Mouse (Mus musculus) C2C12 (cell line): ENCODE measurements at regions not wholly inside any gene's neighbourhood (a gene's known extent, or its start where the extent isn't known, plus 50 kb on each side); places are given as distances from the start of the nearest gene placed in this dataset.

Source experiments
- H3K27me3 ChIP-seq: one replicate; pipeline ENCODE4 v1.6.1; 2011; ENCODE audit not compliant: control insufficient read depth, insufficient read depth, insufficient read length
- H3K36me3 ChIP-seq: one replicate; pipeline ENCODE4 v1.6.1; 2011; ENCODE audit not compliant: control insufficient read depth, insufficient read depth
- H3K4me3 ChIP-seq: one replicate; pipeline ENCODE4 v1.5.1; 2011; ENCODE audit warnings: mild to moderate bottlenecking, control low read depth; ENCODE audit not compliant: poor library complexity, insufficient read depth, severe bottlenecking
- H3K79me2 ChIP-seq: one replicate; pipeline ENCODE4 v1.6.1; 2011; ENCODE audit not compliant: control insufficient read depth, insufficient read depth
- H3K79me3 ChIP-seq: one replicate; pipeline ENCODE4 v1.6.1; 2011; ENCODE audit warnings: low read depth, control low read depth
- H3ac ChIP-seq: one replicate; pipeline ENCODE3; 2011; ENCODE audit warnings: low read depth; ENCODE audit not compliant: control insufficient read depth, insufficient read length
- CEBPB ChIP-seq: IDR thresholded peaks from one replicate; pipeline ENCODE4 v1.6.1; 2011; ENCODE audit warnings: low read depth, mild to moderate bottlenecking, control low read depth, moderate library complexity
- CTCF ChIP-seq: IDR thresholded peaks from one replicate; pipeline ENCODE4 v1.5.1; 2011; ENCODE audit not compliant: control insufficient read depth, insufficient read depth, insufficient read length
- FOSL1 ChIP-seq: IDR thresholded peaks from one replicate; pipeline ENCODE4 v1.8.0; 2011; ENCODE audit warnings: mild to moderate bottlenecking, low read length; ENCODE audit not compliant: poor library complexity, insufficient read depth, severe bottlenecking
- MAX ChIP-seq: IDR thresholded peaks from one replicate; pipeline ENCODE4 v1.6.1; 2011; ENCODE audit warnings: mild to moderate bottlenecking, control low read depth
- MYOD1 ChIP-seq: IDR thresholded peaks from one replicate; pipeline ENCODE4 v1.6.1; 2011; ENCODE audit warnings: low read depth; ENCODE audit not compliant: control insufficient read depth, insufficient read length
- MYOG ChIP-seq: IDR thresholded peaks from one replicate; pipeline ENCODE4 v1.6.1; 2011; ENCODE audit not compliant: control insufficient read depth, insufficient read length; ENCODE audit errors: extremely low read depth
- USF1 ChIP-seq: IDR thresholded peaks from one replicate; pipeline ENCODE4 v1.6.1; 2011; ENCODE audit warnings: low read depth, mild to moderate bottlenecking, control low read depth, moderate library complexity

- Histone ChIP-seq H3K4me3 (no peak overlapping the region), H3K36me3 (no peaks in the 10 kb centered on the region), H3K79me2 (no peaks in the 10 kb centered on the region), H3ac (no peak overlapping the region), H3K27me3 (no peaks in the 10 kb centered on the region), H3K79me3 (no peaks in the 10 kb centered on the region)
- TF ChIP-seq USF1 = peak; percentile 35
- TF ChIP-seq MAX = no peak
- no peak for TF ChIP-seq CTCF
These were observed 200.7 kb downstream of the Sp3 start for GRCm38 (mm10) chr2:72779268-72780163.

GRCm38 (mm10) chr2:72781369-72782275 lies 198.6 kb downstream of the Sp3 start:
- Histone ChIP-seq H3ac (no peak overlapping the region), H3K36me3 (no peaks in the 10 kb centered on the region), H3K79me2 (no peaks in the 10 kb centered on the region), H3K4me3 (no peak overlapping the region), H3K79me3 (no peaks in the 10 kb centered on the region), H3K27me3 (no peaks in the 10 kb centered on the region)
- TF ChIP-seq MYOG = no peak
- TF ChIP-seq CTCF = no peak
- no peak for TF ChIP-seq USF1
- no peak for TF ChIP-seq MYOD1
- no peak for TF ChIP-seq MAX
- no peak for TF ChIP-seq CEBPB
- TF ChIP-seq FOSL1 = no peak

- Histone ChIP-seq H3K4me3 (no peak overlapping the region), H3K79me2 (no peaks in the 10 kb centered on the region), H3K36me3 (no peaks in the 10 kb centered on the region), H3K27me3 (no peaks in the 10 kb centered on the region), H3ac (no peak overlapping the region), H3K79me3 (no peaks in the 10 kb centered on the region)
- no peak for TF ChIP-seq MYOD1
- no peak for TF ChIP-seq USF1
- TF ChIP-seq CEBPB = no peak
- no peak for TF ChIP-seq MYOG
- no peak for TF ChIP-seq MAX
- TF ChIP-seq CTCF = no peak
- no peak for TF ChIP-seq FOSL1
These were observed 197.9 kb downstream of the Sp3 start for GRCm38 (mm10) chr2:72782355-72782754.

GRCm38 (mm10) chr2:72785365-72786043 lies 194.7 kb downstream of the Sp3 start:
- no peak for TF ChIP-seq CTCF
- no peak for TF ChIP-seq USF1
- no peak for TF ChIP-seq CEBPB
- TF ChIP-seq FOSL1 = no peak
- TF ChIP-seq MYOG = no peak
- TF ChIP-seq MYOD1 = no peak
- TF ChIP-seq MAX = no peak
- no peak overlapping the region for H3K4me3 ChIP-seq
- H3K36me3 ChIP-seq = no peaks in the 10 kb centered on the region
- H3K79me3 ChIP-seq = no peaks in the 10 kb centered on the region
- no peak overlapping the region for H3ac ChIP-seq
- H3K27me3 ChIP-seq = no peaks in the 10 kb centered on the region
- no peaks in the 10 kb centered on the region for H3K79me2 ChIP-seq

- no peaks in the 10 kb centered on the region for H3K36me3 ChIP-seq
- no peak overlapping the region for H3K4me3 ChIP-seq
- TF ChIP-seq MAX (no peak), MYOD1 (no peak), USF1 (no peak), CEBPB (no peak), MYOG (no peak), CTCF (no peak), FOSL1 (no peak)
- no peaks in the 10 kb centered on the region for H3K79me3 ChIP-seq
- no peak overlapping the region for H3ac ChIP-seq
- H3K27me3 ChIP-seq = no peaks in the 10 kb centered on the region
- H3K79me2 ChIP-seq = no peaks in the 10 kb centered on the region
These were observed 194.1 kb downstream of the Sp3 start for GRCm38 (mm10) chr2:72786044-72786737.
